Comparison of ENCODE assay signal across 13 mouse cellular contexts in the genomic region with DNA sequence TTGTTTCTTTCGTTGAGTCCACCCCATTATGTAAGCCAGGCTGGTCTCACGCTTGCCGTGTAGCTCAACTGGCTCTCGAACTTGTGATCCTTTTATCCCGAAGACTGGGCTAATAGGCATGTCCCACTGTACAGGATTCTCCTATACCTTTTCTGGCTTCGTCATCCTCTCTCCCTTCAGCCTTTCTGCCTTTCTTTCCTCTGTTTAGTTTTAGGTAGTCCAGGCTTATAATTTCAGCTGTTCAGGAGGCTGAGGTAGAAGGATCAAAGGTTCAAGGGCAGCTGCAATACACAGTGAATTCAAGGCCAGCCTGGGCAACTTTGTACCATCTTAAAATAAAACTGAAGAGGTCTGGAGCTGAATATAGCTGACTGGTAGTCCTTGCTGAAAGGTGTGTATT.
"Had no signal": no experiment of that assay in that cellular context is flagged by ENCODE, and none has a peak within 500 bp of the region (broad histone marks: within the 10 kb centered on the region; RNA-seq: fewer than 3 reads in every experiment).

No protein-coding gene starts in this region.

- DNase-seq: kidney, adult 18-20 months; kidney, postnatal 25 days; right cerebral cortex, adult 18-20 months; right cerebral cortex, postnatal 25 days; thymus, adult 18-20 months; thymus, postnatal 14 days had no signal

- H3K27ac ChIP-seq: left cerebral cortex, adult 2 months; limb, embryonic 10.5 days; liver, embryonic 14.5 days; lung, embryonic 15.5 days; neural tube, embryonic 15.5 days had no signal

- H3K9me3 ChIP-seq: limb, embryonic 10.5 days; lung, embryonic 15.5 days; neural tube, embryonic 15.5 days had no signal

- H3K4me3 ChIP-seq: left cerebral cortex, adult 2 months; limb, embryonic 10.5 days; lung, embryonic 15.5 days; neural tube, embryonic 15.5 days had no signal

- H3K36me3 ChIP-seq: lung, embryonic 15.5 days had no signal

- H3K9ac ChIP-seq: liver, embryonic 14.5 days; lung, embryonic 15.5 days; neural tube, embryonic 15.5 days had no signal

- H3K27me3 ChIP-seq: lung, embryonic 15.5 days; neural tube, embryonic 15.5 days had no signal

- ATAC-seq: hindbrain, embryonic 16.5 days; inflammation-experienced regulatory T-cells, adult 6 months had no signal

- H3K4me2 ChIP-seq: lung, embryonic 15.5 days; neural tube, embryonic 15.5 days had no signal
